Mouse (Mus musculus): Measurements from ENCODE around the gene Rbx1. TPM values are rescaled to one million over a fixed set of nuclear protein-coding genes. Genes with fewer than 3 reads are reported as not detected.

The Rbx1 gene
- total and polyA plus RNA-seq, 3 experiments, result 177 to 238 (median 184) TPM

DNA sequence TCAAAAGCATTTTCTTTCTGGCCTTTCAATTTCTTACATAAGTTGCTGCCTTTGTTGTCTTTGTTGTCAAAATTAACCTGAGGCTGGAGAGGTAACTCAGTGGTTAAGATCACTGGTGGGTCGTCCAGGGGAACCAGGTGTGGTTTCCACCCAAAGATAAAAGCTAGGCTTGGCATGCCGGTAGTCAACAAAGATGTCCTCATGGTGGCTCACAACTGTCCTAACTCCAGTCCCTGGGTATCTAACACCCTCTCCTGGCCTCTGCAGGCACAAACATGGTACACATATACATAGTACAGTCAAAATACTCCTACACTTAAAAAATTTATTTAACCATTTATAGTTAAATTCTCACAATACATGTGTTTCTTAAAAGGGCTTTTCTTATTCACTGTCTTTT, 38.1 kb upstream of the Rbx1 start:
- H3K27ac ChIP-seq (ENCODE audit: insufficient read depth, low read depth), result no peak overlapping the region
- H3K79me2 ChIP-seq (replicated peaks; ENCODE audit: control insufficient read depth, extremely low read depth, insufficient read depth, poor library complexity, severe bottlenecking), result no peaks in the 10 kb centered on the region
- H3K4me1 ChIP-seq (ENCODE audit: control insufficient read depth in 1 of 2, insufficient read depth in 2 of 2), result no peaks in the 10 kb centered on the region
- dilution Hi-C loops (cut with MboI; ENCODE audit: extremely low pct_ligation_motif_present, extremely low pct_unique_long_range_greater_than_20kb, low sequenced_read_pairs) (no loop called here), in situ Hi-C loops (cut with MboI; ENCODE audit: low pct_ligation_motif_present, low pct_unique_long_range_greater_than_20kb, low sequenced_read_pairs) (no loop called here)
- DNase-seq (ENCODE audit: extremely low read depth), result no peak
- no peak overlapping the region for H3K9ac ChIP-seq (ENCODE audit: insufficient read depth, low read depth)
- H3K4me3 ChIP-seq (replicated peaks in 1 of 3; ENCODE audit: low read depth in 2 of 3, low read length in 2 of 3, poor library complexity in 1 of 3), result no peak overlapping the region
- no peaks in the 10 kb centered on the region for H3K27me3 ChIP-seq (replicated peaks)
- H3K4me2 ChIP-seq (ENCODE audit: insufficient read depth, low read depth, poor library complexity, severe bottlenecking), result no peak overlapping the region
- H3K36me3 ChIP-seq (replicated peaks in 1 of 2; ENCODE audit: control insufficient read depth in 1 of 2, insufficient read depth in 1 of 2, low read length in 1 of 2), result peaks cover 29 to 61% of the 10 kb centered on the region in 2 experiments
- no peak for TF ChIP-seq SMC3 (IDR thresholded peaks at IDR 0.05; ENCODE audit: low read depth, low read length)
- peak in 1 of 2 experiments; percentile 34; a peak in 2 of 4 replicates for TF ChIP-seq CTCF (conservative IDR thresholded peaks at IDR 0.05 in 1 of 2, IDR thresholded peaks at IDR 0.05 in 1 of 2; ENCODE audit: low read depth in 2 of 2, low read length in 2 of 2)
- no peak for TF ChIP-seq IRF4 (IDR thresholded peaks at IDR 0.05; ENCODE audit: low read depth, low read length)
- no peak for TF ChIP-seq POLR2AphosphoS2 (IDR thresholded peaks at IDR 0.05; ENCODE audit: low read depth, low read length)
- TF ChIP-seq RAD21 (IDR thresholded peaks at IDR 0.05; ENCODE audit: low read depth, low read length), result peak; percentile 15
- TF ChIP-seq EP300 (IDR thresholded peaks at IDR 0.05; ENCODE audit: low read length), result no peak
- no peaks in the 10 kb centered on the region for H3K9me3 ChIP-seq (replicated peaks; ENCODE audit: low read length)

DNA sequence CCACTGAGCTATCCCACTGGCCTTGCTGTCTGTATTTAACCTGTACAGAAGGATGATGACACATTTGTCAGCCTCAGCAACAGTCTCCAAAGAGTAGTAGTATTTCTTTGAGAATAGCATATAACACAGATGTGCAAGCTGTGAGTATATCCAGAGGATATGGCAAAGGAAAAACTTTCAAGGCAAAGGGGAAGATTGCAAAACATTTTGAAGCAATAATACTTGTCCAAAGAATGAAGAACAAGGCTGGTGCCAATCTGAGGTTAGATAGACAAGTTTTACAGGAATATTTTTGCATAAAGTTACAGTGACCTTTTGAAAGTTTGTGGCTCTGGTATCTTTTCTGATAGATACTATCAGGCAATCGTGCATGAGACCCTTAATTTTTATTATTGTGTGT, 34.9 kb upstream of the Rbx1 start:
- H3K9me3 ChIP-seq (replicated peaks; ENCODE audit: low read length), result no peaks in the 10 kb centered on the region
- TF ChIP-seq E2F4 (IDR thresholded peaks at IDR 0.05; ENCODE audit: insufficient replicate concordance, low read depth, low read length) (no peak), USF1 (IDR thresholded peaks at IDR 0.05; ENCODE audit: low read depth, low read length) (no peak)
- in situ Hi-C loops (cut with MboI; ENCODE audit: low pct_ligation_motif_present, low pct_unique_long_range_greater_than_20kb, low sequenced_read_pairs) (no loop called here), dilution Hi-C loops (cut with MboI; ENCODE audit: extremely low pct_ligation_motif_present, extremely low pct_unique_long_range_greater_than_20kb, low sequenced_read_pairs) (no loop called here)
- H3K79me2 ChIP-seq (replicated peaks; ENCODE audit: control insufficient read depth, extremely low read depth, insufficient read depth, poor library complexity, severe bottlenecking), result no peaks in the 10 kb centered on the region
- H3K36me3 ChIP-seq (replicated peaks in 1 of 2; ENCODE audit: control insufficient read depth in 1 of 2, insufficient read depth in 1 of 2, low read length in 1 of 2), result peaks cover 29 to 65% of the 10 kb centered on the region in 2 experiments
- no peaks in the 10 kb centered on the region for H3K4me1 ChIP-seq (ENCODE audit: control insufficient read depth in 1 of 2, insufficient read depth in 2 of 2)
- H3K4me2 ChIP-seq (ENCODE audit: insufficient read depth, low read depth, poor library complexity, severe bottlenecking), result no peak overlapping the region
- H3K27ac ChIP-seq (ENCODE audit: insufficient read depth, low read depth), result no peak overlapping the region
- no peak overlapping the region for H3K9ac ChIP-seq (ENCODE audit: insufficient read depth, low read depth)
- H3K27me3 ChIP-seq (replicated peaks), result no peaks in the 10 kb centered on the region
- no peak for DNase-seq (ENCODE audit: extremely low read depth)
- no peak overlapping the region for H3K4me3 ChIP-seq (replicated peaks in 1 of 3; ENCODE audit: low read depth in 2 of 3, low read length in 2 of 3, poor library complexity in 1 of 3)

DNA sequence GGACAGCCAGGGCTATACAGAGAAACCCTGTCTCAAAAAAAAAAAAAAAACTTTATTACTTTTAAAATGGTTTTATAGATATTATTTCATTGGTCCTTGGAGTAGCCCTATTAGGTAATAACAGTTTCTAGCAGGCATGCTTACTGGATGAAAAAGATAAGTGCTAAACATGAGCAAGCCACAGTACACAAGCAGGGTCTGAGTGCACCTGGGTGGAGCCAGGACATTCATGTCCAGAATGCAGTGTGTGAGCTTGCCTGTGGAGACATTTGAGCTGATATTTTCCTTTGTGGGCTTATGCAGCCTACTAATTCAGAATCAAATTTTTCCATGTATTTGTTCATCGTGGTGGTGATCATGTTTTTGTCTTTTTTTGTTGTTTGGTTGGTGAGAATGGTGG, 27.8 kb upstream of the Rbx1 start:
- H3K9me3 ChIP-seq (replicated peaks; ENCODE audit: low read length), result no peaks in the 10 kb centered on the region
- in situ Hi-C loops (cut with MboI; ENCODE audit: low pct_ligation_motif_present, low pct_unique_long_range_greater_than_20kb, low sequenced_read_pairs), result no loop called here
- no peak overlapping the region for H3K4me3 ChIP-seq (replicated peaks in 1 of 3; ENCODE audit: low read depth in 2 of 3, low read length in 2 of 3, poor library complexity in 1 of 3)
- no peak overlapping the region for H3K9ac ChIP-seq (ENCODE audit: insufficient read depth, low read depth)
- no peak for DNase-seq (ENCODE audit: extremely low read depth)
- no peaks in the 10 kb centered on the region for H3K27me3 ChIP-seq (replicated peaks)
- H3K27ac ChIP-seq (ENCODE audit: insufficient read depth, low read depth), result no peak overlapping the region
- dilution Hi-C loops (cut with MboI; ENCODE audit: extremely low pct_ligation_motif_present, extremely low pct_unique_long_range_greater_than_20kb, low sequenced_read_pairs), result no loop called here
- peaks cover 26 to 61% of the 10 kb centered on the region in 2 experiments for H3K36me3 ChIP-seq (replicated peaks in 1 of 2; ENCODE audit: control insufficient read depth in 1 of 2, insufficient read depth in 1 of 2, low read length in 1 of 2)
- H3K79me2 ChIP-seq (replicated peaks; ENCODE audit: control insufficient read depth, extremely low read depth, insufficient read depth, poor library complexity, severe bottlenecking), result no peaks in the 10 kb centered on the region
- TF ChIP-seq RCOR1 (conservative IDR thresholded peaks at IDR 0.05; ENCODE audit: low read depth, low read length), result no peak
- TF ChIP-seq ETS1 (conservative IDR thresholded peaks at IDR 0.05; ENCODE audit: low read depth, low read length), result no peak
- TF ChIP-seq ZMIZ1 (IDR thresholded peaks at IDR 0.05; ENCODE audit: low read depth, low read length), result no peak
- TF ChIP-seq IRF4 (IDR thresholded peaks at IDR 0.05; ENCODE audit: low read depth, low read length), result no peak
- TF ChIP-seq MEF2A (IDR thresholded peaks at IDR 0.05; ENCODE audit: borderline replicate concordance, low read depth, low read length), result no peak
- TF ChIP-seq TBP (conservative IDR thresholded peaks at IDR 0.05; ENCODE audit: low read depth, low read length), result no peak
- no peak for TF ChIP-seq POLR2AphosphoS2 (IDR thresholded peaks at IDR 0.05; ENCODE audit: low read depth, low read length)
- TF ChIP-seq UBTF (IDR thresholded peaks at IDR 0.05; ENCODE audit: low read depth, low read length), result no peak
- no peak for TF ChIP-seq MYC (IDR thresholded peaks at IDR 0.05; ENCODE audit: low read depth, low read length)
- no peak for TF ChIP-seq JUND (conservative IDR thresholded peaks at IDR 0.05; ENCODE audit: low read depth, low read length)
- no peak overlapping the region for H3K4me2 ChIP-seq (ENCODE audit: insufficient read depth, low read depth, poor library complexity, severe bottlenecking)
- H3K4me1 ChIP-seq (ENCODE audit: control insufficient read depth in 1 of 2, insufficient read depth in 2 of 2), result no peaks in the 10 kb centered on the region

All from CH12.LX (cell line).